Mouse (Mus musculus) ES-E14 (cell line): ENCODE data around the gene Lhx2.

Experiments
- CHD2 ChIP-seq: IDR thresholded peaks from 2 replicates; pipeline ENCODE4 v1.6.1; 2014; ENCODE audit warnings: mild to moderate bottlenecking, low read depth, low read length, inconsistent platforms
- HCFC1 ChIP-seq: IDR thresholded peaks from 2 replicates; pipeline ENCODE4 v1.6.1; 2012; ENCODE audit warnings: low read length, inconsistent platforms, borderline replicate concordance; ENCODE audit not compliant: insufficient read depth
- MAFK ChIP-seq: IDR thresholded peaks from 2 replicates; pipeline ENCODE4 v1.6.1; 2014; ENCODE audit warnings: mild to moderate bottlenecking, low read depth, low read length, inconsistent platforms; ENCODE audit not compliant: insufficient read depth
- ZC3H11A ChIP-seq: IDR thresholded peaks from 2 replicates; pipeline ENCODE4 v1.6.1; 2012; ENCODE audit warnings: low read depth, mild to moderate bottlenecking, inconsistent platforms, low read length, borderline replicate concordance
- ZNF384 ChIP-seq: IDR thresholded peaks from 2 replicates; pipeline ENCODE4 v1.6.1; 2012; ENCODE audit warnings: low read depth, low read length, inconsistent platforms

DNA sequence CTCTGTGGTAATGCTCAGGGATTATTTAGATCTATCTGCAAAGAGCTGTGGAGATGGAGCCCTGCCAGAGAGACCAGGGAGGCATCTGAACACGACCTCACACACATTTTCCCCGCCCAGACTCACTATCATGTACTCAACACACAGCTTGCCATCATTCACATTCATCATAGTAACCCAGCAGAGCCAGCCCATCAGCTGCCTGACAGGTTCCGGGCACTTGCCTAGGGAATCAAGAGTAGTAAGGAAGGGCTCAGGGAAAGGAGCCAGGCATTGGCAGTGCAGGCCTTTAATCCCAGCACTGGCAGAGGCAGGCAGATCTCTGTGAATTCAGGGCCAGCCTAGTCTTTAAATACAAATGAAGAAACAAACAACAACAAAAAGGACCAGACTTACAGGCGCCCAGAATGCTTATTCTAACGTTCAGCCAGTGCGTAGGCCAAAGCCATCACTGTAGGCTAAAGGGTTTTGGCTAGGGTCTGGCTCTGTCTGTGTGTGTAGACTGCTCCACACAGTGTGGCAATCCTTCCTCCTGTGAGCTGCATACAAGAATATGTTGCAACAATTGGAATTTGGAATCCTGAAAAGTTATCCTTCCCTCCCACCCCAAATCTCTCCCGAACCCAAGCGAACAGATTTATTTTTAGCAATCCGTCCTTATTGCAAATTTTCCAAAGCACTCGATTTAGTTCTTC is 48.6 kb downstream of the Lhx2 start:
- TF ChIP-seq CHD2 (no peak), HCFC1 (no peak), ZNF384 (no peak), MAFK (no peak), ZC3H11A (no peak)
